Mouse (Mus musculus): ENCODE data around the gene Tmem259. TPM values are rescaled to one million over a fixed set of nuclear protein-coding genes. Genes with fewer than 3 reads are reported as not detected.

The Tmem259 gene
- polyA plus RNA-seq (2014; fragmentation: Illumina TruSeq; extraction: RNeasy Lipid Tissue Mini Kit (QIAGEN cat#74804); ENCODE audit: insufficient read depth, low read depth, low replicate concordance): 67.1 TPM

DNA sequence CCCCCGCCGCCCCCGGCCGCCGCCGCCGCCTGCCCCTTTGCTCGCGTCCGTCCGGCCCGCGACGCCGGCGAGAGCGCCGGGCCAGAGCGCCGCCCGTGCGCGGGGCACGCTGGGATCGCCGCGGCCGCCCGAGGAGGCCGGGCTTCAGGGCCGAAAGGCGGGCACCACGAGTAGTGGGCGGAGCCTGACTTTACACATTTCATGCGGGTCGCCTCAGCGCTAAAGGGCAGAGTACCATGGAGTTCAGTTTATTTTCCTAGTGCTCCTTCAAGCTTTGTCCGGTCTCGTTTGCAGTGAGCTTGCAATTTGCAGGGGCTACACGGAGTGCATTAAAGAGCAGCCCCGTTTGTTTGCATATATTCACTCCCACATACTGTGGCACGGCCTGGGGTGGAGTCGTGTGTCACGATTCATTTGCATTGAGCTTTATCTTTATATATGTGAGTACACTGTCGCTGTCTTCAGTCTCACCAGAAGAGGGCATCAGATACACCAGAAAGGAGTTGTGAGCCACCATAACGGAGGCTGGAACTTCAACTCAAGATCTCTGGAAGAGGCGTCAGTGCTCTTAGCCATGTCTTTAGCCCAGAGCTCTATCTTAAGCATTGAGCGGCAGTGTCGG is at the start of gene Tmem259:
TSS of gene Tmem259 (minus strand) at position 136 of the 622 bp plus-strand sequence.

DNA sequence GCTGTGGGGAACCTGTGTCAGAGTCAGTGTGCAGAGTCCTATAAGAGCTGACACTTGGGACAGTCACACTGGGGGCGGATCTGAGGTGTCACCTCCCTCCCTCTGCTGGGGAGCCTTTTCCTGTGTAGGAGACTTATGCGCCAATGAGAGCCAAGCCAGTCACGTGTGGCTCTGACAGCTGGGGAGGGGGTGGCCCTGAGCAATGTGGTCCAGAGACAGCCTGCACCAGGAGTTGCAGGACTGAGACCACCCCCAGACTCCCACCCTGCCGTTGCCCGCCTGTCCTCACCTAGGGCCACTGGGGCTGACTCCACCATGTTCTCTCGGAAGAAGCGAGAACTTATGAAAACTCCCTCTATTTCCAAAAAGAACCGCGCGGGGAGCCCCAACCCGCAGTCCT is 32.4 kb upstream of the Tmem259 start, which contains the start of gene Arhgap45:
TSS of gene Arhgap45 (plus strand) at position 143 of the 400 bp plus-strand sequence.

DNA sequence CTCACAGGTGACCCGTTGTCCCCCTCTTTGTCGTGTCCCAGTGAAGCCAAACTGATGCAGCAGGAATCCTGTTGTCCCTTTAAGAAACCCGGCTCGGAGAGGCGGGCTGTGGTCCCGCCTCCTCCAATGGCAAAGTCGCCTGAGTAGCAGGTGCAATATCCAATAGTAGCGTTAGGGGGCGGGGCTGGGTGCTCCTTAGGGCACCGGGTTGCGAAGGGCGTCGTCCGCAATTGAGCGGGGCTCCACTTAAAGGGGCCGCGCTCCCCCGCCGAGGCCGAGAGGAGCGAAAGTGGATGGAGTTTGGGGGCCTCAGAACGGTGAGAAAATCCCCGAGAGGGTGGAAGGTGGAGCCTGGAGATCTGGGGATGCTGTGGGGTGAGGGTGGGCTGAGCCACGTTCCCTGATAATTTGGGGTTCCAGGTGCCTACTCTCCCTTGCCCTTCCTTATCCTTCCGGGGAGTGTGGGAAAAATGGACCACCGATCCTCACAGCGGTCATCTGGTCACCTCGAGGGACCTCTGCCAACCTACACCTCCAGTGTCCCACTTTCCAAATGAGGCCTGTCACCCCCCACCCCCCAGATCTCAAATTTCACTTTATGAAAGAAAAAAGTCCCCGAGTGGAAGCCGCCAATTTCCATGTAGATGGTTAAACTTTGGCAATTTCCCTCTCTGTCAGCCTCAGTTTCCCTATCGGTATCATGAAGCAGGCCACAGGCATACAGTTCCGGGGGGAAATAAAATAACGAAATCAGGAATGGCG is 12.3 kb upstream of the Tmem259 start, which contains the start of gene Abca7:
TSS of gene Abca7 (plus strand) at position 223 of the 762 bp plus-strand sequence.

GRCm38 (mm10) chr10:79988506-79989271 is 4.6 kb upstream of the Tmem259 start, which contains the start of gene Cnn2:
Cnn2 (plus strand) TSS chr10:79988584.

GRCm38 (mm10) chr10:79970415-79971182 is 13.5 kb downstream of the Tmem259 start, which contains the start of gene Grin3b:
Grin3b (plus strand) TSS chr10:79970715.

GRCm38 (mm10) chr10:79959847-79960601 is 24.1 kb downstream of the Tmem259 start, which contains the start of gene Wdr18:
Wdr18 (plus strand) TSS chr10:79960152.

DNA sequence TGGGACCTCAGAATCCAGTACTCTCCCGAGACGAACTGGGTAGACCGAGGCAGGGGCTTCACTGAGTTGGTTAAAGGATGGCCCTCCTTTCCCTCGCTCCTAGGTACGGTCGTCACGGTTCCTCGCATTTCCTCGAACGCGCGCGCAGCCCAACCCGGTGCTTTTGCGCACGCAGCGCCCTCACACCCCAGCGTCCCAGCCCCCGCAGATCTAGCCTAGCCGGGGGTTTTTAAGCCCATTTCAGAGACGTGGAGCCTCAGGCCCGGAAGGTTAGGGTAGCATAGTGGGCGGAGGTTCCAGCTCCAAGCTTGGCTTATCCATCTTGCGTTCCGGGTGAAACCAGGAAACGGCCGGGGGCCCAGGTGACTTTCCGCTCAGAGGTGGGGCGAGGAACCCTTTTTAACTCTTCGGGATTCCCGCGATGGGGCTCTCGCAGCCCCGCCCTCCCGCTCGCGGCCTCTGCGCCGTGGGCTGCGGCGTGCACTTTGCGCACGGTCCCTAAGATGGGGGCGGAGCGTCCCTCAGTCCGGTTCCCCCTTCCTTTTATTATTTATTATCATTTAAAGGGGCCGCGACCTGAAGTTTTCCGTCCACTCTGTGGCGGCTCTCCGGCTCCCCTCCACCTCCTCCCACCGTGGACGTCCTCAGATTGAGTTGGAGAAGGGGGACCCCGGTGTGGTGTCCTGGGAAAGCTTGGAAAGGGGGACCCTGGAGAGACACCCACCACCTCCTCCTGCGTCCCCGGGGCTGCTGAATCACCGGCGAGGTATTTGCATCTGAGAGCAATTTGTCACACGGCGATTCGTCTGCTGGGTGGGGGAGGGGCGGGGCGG is 57.4 kb downstream of the Tmem259 start, which contains the start of gene Arid3a:
TSS of gene Arid3a (plus strand) at position 553 of the 833 bp plus-strand sequence.

Other genes starting within 250 kb of the Tmem259 start
- gene Polrmt, start 237.7 kb downstream of the Tmem259 start, polyA plus RNA-seq (2014; fragmentation: Illumina TruSeq; extraction: RNeasy Lipid Tissue Mini Kit (QIAGEN cat#74804); ENCODE audit: insufficient read depth, low read depth, low replicate concordance): 19.4 TPM
- gene Fgf22, start 229.3 kb downstream of the Tmem259 start, polyA plus RNA-seq (2014; fragmentation: Illumina TruSeq; extraction: RNeasy Lipid Tissue Mini Kit (QIAGEN cat#74804); ENCODE audit: insufficient read depth, low read depth, low replicate concordance): not detected
- 25.3 TPM for gene Rnf126, start 217.4 kb downstream of the Tmem259 start, polyA plus RNA-seq (2014; fragmentation: Illumina TruSeq; extraction: RNeasy Lipid Tissue Mini Kit (QIAGEN cat#74804); ENCODE audit: insufficient read depth, low read depth, low replicate concordance)
- 20.4 TPM for gene Fstl3, start 207.1 kb downstream of the Tmem259 start, polyA plus RNA-seq (2014; fragmentation: Illumina TruSeq; extraction: RNeasy Lipid Tissue Mini Kit (QIAGEN cat#74804); ENCODE audit: insufficient read depth, low read depth, low replicate concordance)
- 0.08 TPM for gene Prss57, start 193.4 kb downstream of the Tmem259 start, polyA plus RNA-seq (2014; fragmentation: Illumina TruSeq; extraction: RNeasy Lipid Tissue Mini Kit (QIAGEN cat#74804); ENCODE audit: insufficient read depth, low read depth, low replicate concordance)
- 18.7 TPM for gene Palm, start 190.8 kb downstream of the Tmem259 start, polyA plus RNA-seq (2014; fragmentation: Illumina TruSeq; extraction: RNeasy Lipid Tissue Mini Kit (QIAGEN cat#74804); ENCODE audit: insufficient read depth, low read depth, low replicate concordance)
- gene Misp, start 163.3 kb downstream of the Tmem259 start, polyA plus RNA-seq (2014; fragmentation: Illumina TruSeq; extraction: RNeasy Lipid Tissue Mini Kit (QIAGEN cat#74804); ENCODE audit: insufficient read depth, low read depth, low replicate concordance): 3.5 TPM
- gene Ptbp1, start 129.9 kb downstream of the Tmem259 start, polyA plus RNA-seq (2014; fragmentation: Illumina TruSeq; extraction: RNeasy Lipid Tissue Mini Kit (QIAGEN cat#74804); ENCODE audit: insufficient read depth, low read depth, low replicate concordance): 81.3 TPM
- gene Prtn3, start 109.9 kb downstream of the Tmem259 start, polyA plus RNA-seq (2014; fragmentation: Illumina TruSeq; extraction: RNeasy Lipid Tissue Mini Kit (QIAGEN cat#74804); ENCODE audit: insufficient read depth, low read depth, low replicate concordance): 2.2 TPM
- 3.4 TPM for gene Plppr3, start 109.7 kb downstream of the Tmem259 start, polyA plus RNA-seq (2014; fragmentation: Illumina TruSeq; extraction: RNeasy Lipid Tissue Mini Kit (QIAGEN cat#74804); ENCODE audit: insufficient read depth, low read depth, low replicate concordance)
- gene Elane, start 98.1 kb downstream of the Tmem259 start, polyA plus RNA-seq (2014; fragmentation: Illumina TruSeq; extraction: RNeasy Lipid Tissue Mini Kit (QIAGEN cat#74804); ENCODE audit: insufficient read depth, low read depth, low replicate concordance): not detected
- gene Cfd, start 93.5 kb downstream of the Tmem259 start, polyA plus RNA-seq (2014; fragmentation: Illumina TruSeq; extraction: RNeasy Lipid Tissue Mini Kit (QIAGEN cat#74804); ENCODE audit: insufficient read depth, low read depth, low replicate concordance): 873 TPM
- gene Med16, start 75.4 kb downstream of the Tmem259 start, polyA plus RNA-seq (2014; fragmentation: Illumina TruSeq; extraction: RNeasy Lipid Tissue Mini Kit (QIAGEN cat#74804); ENCODE audit: insufficient read depth, low read depth, low replicate concordance): 12.4 TPM
- not detected for gene Gm26602, start 73.5 kb downstream of the Tmem259 start, polyA plus RNA-seq (2014; fragmentation: Illumina TruSeq; extraction: RNeasy Lipid Tissue Mini Kit (QIAGEN cat#74804); ENCODE audit: insufficient read depth, low read depth, low replicate concordance)
- 3.0 TPM for gene Kiss1r, start 67.4 kb downstream of the Tmem259 start, polyA plus RNA-seq (2014; fragmentation: Illumina TruSeq; extraction: RNeasy Lipid Tissue Mini Kit (QIAGEN cat#74804); ENCODE audit: insufficient read depth, low read depth, low replicate concordance)
- 59.6 TPM for gene R3hdm4, start 63.1 kb downstream of the Tmem259 start, polyA plus RNA-seq (2014; fragmentation: Illumina TruSeq; extraction: RNeasy Lipid Tissue Mini Kit (QIAGEN cat#74804); ENCODE audit: insufficient read depth, low read depth, low replicate concordance)
- gene Arid3a, start 57.3 kb downstream of the Tmem259 start, polyA plus RNA-seq (2014; fragmentation: Illumina TruSeq; extraction: RNeasy Lipid Tissue Mini Kit (QIAGEN cat#74804); ENCODE audit: insufficient read depth, low read depth, low replicate concordance): 2.2 TPM
- 25.0 TPM for gene Wdr18, start 24.2 kb downstream of the Tmem259 start, polyA plus RNA-seq (2014; fragmentation: Illumina TruSeq; extraction: RNeasy Lipid Tissue Mini Kit (QIAGEN cat#74804); ENCODE audit: insufficient read depth, low read depth, low replicate concordance)
- not detected for gene Grin3b, start 13.6 kb downstream of the Tmem259 start, polyA plus RNA-seq (2014; fragmentation: Illumina TruSeq; extraction: RNeasy Lipid Tissue Mini Kit (QIAGEN cat#74804); ENCODE audit: insufficient read depth, low read depth, low replicate concordance)
- gene Cnn2, start 4.3 kb upstream of the Tmem259 start, polyA plus RNA-seq (2014; fragmentation: Illumina TruSeq; extraction: RNeasy Lipid Tissue Mini Kit (QIAGEN cat#74804); ENCODE audit: insufficient read depth, low read depth, low replicate concordance): 208 TPM
- gene Abca7, start 12.2 kb upstream of the Tmem259 start, polyA plus RNA-seq (2014; fragmentation: Illumina TruSeq; extraction: RNeasy Lipid Tissue Mini Kit (QIAGEN cat#74804); ENCODE audit: insufficient read depth, low read depth, low replicate concordance): 7.0 TPM
- 36.5 TPM for gene Arhgap45, start 32.3 kb upstream of the Tmem259 start, polyA plus RNA-seq (2014; fragmentation: Illumina TruSeq; extraction: RNeasy Lipid Tissue Mini Kit (QIAGEN cat#74804); ENCODE audit: insufficient read depth, low read depth, low replicate concordance)
- 120 TPM for gene Polr2e, start 55.5 kb upstream of the Tmem259 start, polyA plus RNA-seq (2014; fragmentation: Illumina TruSeq; extraction: RNeasy Lipid Tissue Mini Kit (QIAGEN cat#74804); ENCODE audit: insufficient read depth, low read depth, low replicate concordance)
- gene Gpx4, start 62.8 kb upstream of the Tmem259 start, polyA plus RNA-seq (2014; fragmentation: Illumina TruSeq; extraction: RNeasy Lipid Tissue Mini Kit (QIAGEN cat#74804); ENCODE audit: insufficient read depth, low read depth, low replicate concordance): 1,013 TPM
- 13.9 TPM for gene Sbno2, start 121.2 kb upstream of the Tmem259 start, polyA plus RNA-seq (2014; fragmentation: Illumina TruSeq; extraction: RNeasy Lipid Tissue Mini Kit (QIAGEN cat#74804); ENCODE audit: insufficient read depth, low read depth, low replicate concordance)
- 98.1 TPM for gene Stk11, start 131.5 kb upstream of the Tmem259 start, polyA plus RNA-seq (2014; fragmentation: Illumina TruSeq; extraction: RNeasy Lipid Tissue Mini Kit (QIAGEN cat#74804); ENCODE audit: insufficient read depth, low read depth, low replicate concordance)
- gene Atp5d, start 154.3 kb upstream of the Tmem259 start, polyA plus RNA-seq (2014; fragmentation: Illumina TruSeq; extraction: RNeasy Lipid Tissue Mini Kit (QIAGEN cat#74804); ENCODE audit: insufficient read depth, low read depth, low replicate concordance): 267 TPM
- gene Cbarp, start 156.5 kb upstream of the Tmem259 start, polyA plus RNA-seq (2014; fragmentation: Illumina TruSeq; extraction: RNeasy Lipid Tissue Mini Kit (QIAGEN cat#74804); ENCODE audit: insufficient read depth, low read depth, low replicate concordance): 6.8 TPM
- gene Midn, start 163.9 kb upstream of the Tmem259 start, polyA plus RNA-seq (2014; fragmentation: Illumina TruSeq; extraction: RNeasy Lipid Tissue Mini Kit (QIAGEN cat#74804); ENCODE audit: insufficient read depth, low read depth, low replicate concordance): 24.9 TPM
- gene Cirbp, start 181.7 kb upstream of the Tmem259 start, polyA plus RNA-seq (2014; fragmentation: Illumina TruSeq; extraction: RNeasy Lipid Tissue Mini Kit (QIAGEN cat#74804); ENCODE audit: insufficient read depth, low read depth, low replicate concordance): 84.5 TPM
- 27.6 TPM for gene 1600002K03Rik, start 188.6 kb upstream of the Tmem259 start, polyA plus RNA-seq (2014; fragmentation: Illumina TruSeq; extraction: RNeasy Lipid Tissue Mini Kit (QIAGEN cat#74804); ENCODE audit: insufficient read depth, low read depth, low replicate concordance)
- 1.1 TPM for gene Efna2, start 195.2 kb upstream of the Tmem259 start, polyA plus RNA-seq (2014; fragmentation: Illumina TruSeq; extraction: RNeasy Lipid Tissue Mini Kit (QIAGEN cat#74804); ENCODE audit: insufficient read depth, low read depth, low replicate concordance)
- gene Mum1, start 242.1 kb upstream of the Tmem259 start, polyA plus RNA-seq (2014; fragmentation: Illumina TruSeq; extraction: RNeasy Lipid Tissue Mini Kit (QIAGEN cat#74804); ENCODE audit: insufficient read depth, low read depth, low replicate concordance): 23.2 TPM